Comparison of ENCODE assay signal across 9 mouse cellular contexts in the genomic region with DNA sequence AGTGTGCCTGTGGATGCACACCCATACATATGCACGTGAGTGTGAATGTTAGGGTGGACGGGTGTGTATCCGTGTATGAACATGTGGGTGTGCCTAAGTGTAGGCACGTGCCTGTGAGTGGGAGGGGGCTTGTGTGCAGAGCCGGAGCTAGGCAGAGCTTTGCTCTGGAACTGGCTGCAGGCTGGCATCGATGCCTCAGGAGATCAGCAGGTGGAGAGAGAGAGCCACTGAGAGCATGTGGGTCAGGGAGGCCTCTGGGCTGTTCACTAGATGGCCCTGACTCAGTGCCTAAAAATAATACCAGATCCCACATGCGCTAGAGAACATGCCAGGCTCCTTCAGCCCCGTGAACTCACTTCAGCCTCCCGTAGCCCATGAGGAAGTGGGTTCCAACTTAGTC. TPM values are rescaled to one million over a fixed set of nuclear protein-coding genes. Genes with fewer than 3 reads are reported as not detected.
DNase-seq lines count a peak whose midpoint lies in the region; ATAC-seq and TF ChIP-seq lines count a peak whose summit lies in the region.
"Had no signal": no experiment of that assay in that cellular context is flagged by ENCODE, and none has a peak within 500 bp of the region (broad histone marks: within the 10 kb centered on the region; RNA-seq: fewer than 3 reads in every experiment).

No protein-coding gene starts in this region.

- peak; percentile 67 for TF ChIP-seq CTCF in C2C12 (IDR thresholded peaks at IDR 0.05; ENCODE audit: control insufficient read depth, insufficient read depth, insufficient read length)

- no peak overlapping the region for H3ac ChIP-seq in C2C12 (ENCODE audit: control insufficient read depth, insufficient read length, low read depth)

- peaks cover 27% of the 10 kb centered on the region for H3K4me1 ChIP-seq in midbrain, embryonic 16.5 days (ENCODE audit: control insufficient read depth, insufficient read depth, low read length)

- intact Hi-C loops in heart, postnatal 25 days (cut with DNase I), result no loop called here

- no peak overlapping the region for H3K27ac ChIP-seq in midbrain, embryonic 16.5 days (ENCODE audit: low read length)
- H3K27ac ChIP-seq: neural tube, embryonic 13.5 days had no signal

- no peaks in the 10 kb centered on the region for H3K79me3 ChIP-seq in C2C12 (ENCODE audit: low read depth)

- no peaks in the 10 kb centered on the region for H3K36me3 ChIP-seq in C2C12 (ENCODE audit: control insufficient read depth, insufficient read depth)
- no peaks in the 10 kb centered on the region for H3K36me3 ChIP-seq in midbrain, embryonic 16.5 days (ENCODE audit: control insufficient read depth, insufficient read depth, low read length)
- H3K36me3 ChIP-seq: neural tube, embryonic 13.5 days had no signal

- H3K9me3 ChIP-seq in midbrain, embryonic 16.5 days (replicated peaks; ENCODE audit: control insufficient read depth, low read length, poor library complexity, severe bottlenecking), result no peaks in the 10 kb centered on the region
- H3K9me3 ChIP-seq: neural tube, embryonic 13.5 days had no signal

- peak; percentile 39 to 52 for ATAC-seq in hematopoietic stem cell, adult 5-6 weeks (replicated peaks in 1 of 2; ENCODE audit: insufficient read depth in 1 of 2, low FRiP score in 2 of 2, low TSS enrichment in 1 of 2, low read depth in 1 of 2, poor library complexity in 2 of 2, severe bottlenecking in 2 of 2)
- peak; percentile 29 for ATAC-seq in midbrain, embryonic 16.5 days
- ATAC-seq in inflammation-experienced regulatory T-cells, adult 6 months, result no peak

- H3K4me2 ChIP-seq in midbrain, embryonic 16.5 days (ENCODE audit: low read length), result no peak overlapping the region
- H3K4me2 ChIP-seq: neural tube, embryonic 13.5 days had no signal

- 59% methylated on average over 9 of the region's 9 CpGs for WGBS in midbrain, embryonic 16.5 days

- H3K4me3 ChIP-seq in C2C12 (ENCODE audit: insufficient read depth, poor library complexity, severe bottlenecking), result no peak overlapping the region
- no peak overlapping the region for H3K4me3 ChIP-seq in midbrain, embryonic 16.5 days (ENCODE audit: low read depth, low read length)
- H3K4me3 ChIP-seq: neural tube, embryonic 13.5 days had no signal

- no peaks in the 10 kb centered on the region for H3K79me2 ChIP-seq in C2C12 (ENCODE audit: control insufficient read depth, insufficient read depth)

- peak; percentile 97 for DNase-seq in heart, adult 11 months
- no peak for DNase-seq in heart, postnatal 25 days (ENCODE audit: low spot score)
- peak; percentile 81 to 82 for DNase-seq in cerebellum, postnatal 14 days
- no peak for DNase-seq in adrenal gland, adult 8-10 months

- H3K27me3 ChIP-seq in C2C12 (ENCODE audit: control insufficient read depth, insufficient read depth, insufficient read length), result no peaks in the 10 kb centered on the region
- H3K27me3 ChIP-seq in midbrain, embryonic 16.5 days (ENCODE audit: control insufficient read depth, insufficient read depth, low read depth, low read length), result no peaks in the 10 kb centered on the region
- H3K27me3 ChIP-seq: neural tube, embryonic 13.5 days had no signal

- no peak overlapping the region for H3K9ac ChIP-seq in midbrain, embryonic 16.5 days (ENCODE audit: low read depth, low read length)
- H3K9ac ChIP-seq: neural tube, embryonic 13.5 days had no signal

TF ChIP-seq in C2C12, 6 proteins besides CTCF, POLR2A, EP300 and RAD21:
- TF ChIP-seq FOSL1 (IDR thresholded peaks at IDR 0.05; ENCODE audit: insufficient read depth, low read length, poor library complexity, severe bottlenecking) (no peak), MYOD1 (IDR thresholded peaks at IDR 0.05; ENCODE audit: control insufficient read depth, insufficient read length, low read depth) (no peak), USF1 (IDR thresholded peaks at IDR 0.05; ENCODE audit: low read depth) (no peak), CEBPB (IDR thresholded peaks at IDR 0.05; ENCODE audit: low read depth) (no peak), MYOG (IDR thresholded peaks at IDR 0.05; ENCODE audit: control insufficient read depth, extremely low read depth, insufficient read length) (no peak), MAX (IDR thresholded peaks at IDR 0.05) (no peak)
TF ChIP-seq in C2C12: peak in this region for 0.

RNA-seq across cellular contexts. Expression of a gene that starts 51.3 kb away (rescaled TPM):
- total RNA-seq in heart, postnatal 25 days (2021), result 10 to 100 TPM; 46.0 to 52.1 TPM
- polyA plus RNA-seq in C2C12 (2012; fragmentation: generic; extraction: Trizol), result 27.9 TPM
- total RNA-seq in hematopoietic stem cell, adult 5-6 weeks (2017), result 15.0 and 16.9 TPM in 2 replicates
- polyA plus RNA-seq in midbrain, embryonic 16.5 days (2015; fragmentation: Nextera tagmentation; extraction: Ambion mirVana), result 33.2 and 46.1 TPM in 2 replicates
- under 1 TPM; 0.46 to 0.69 (median 0.54) TPM for polyA plus RNA-seq in inflammation-experienced regulatory T-cells, adult 6 months (2017; shearing (Covaris generic))
- total RNA-seq in adrenal gland, adult 8-10 months (2022), result 10 to 100 TPM; 84.5 to 95.8 (median 90.0) TPM

Comparison
In these comparisons a context has a peak if more than half of its experiments do, and no peak if none do; other contexts are left out.
1. DNase-seq: peak in heart, adult 11 months (single experiment) and cerebellum, postnatal 14 days (2 of 2); none in heart, postnatal 25 days (single experiment) and adrenal gland, adult 8-10 months (single experiment).